Mouse (Mus musculus): Measurements from ENCODE around the gene Nol3. TPM values are rescaled to one million over a fixed set of nuclear protein-coding genes. Genes with fewer than 3 reads are reported as not detected.
A peak's percentile ranks its signal among the peaks of the same experiment; 100 is the strongest.
"Not testable (repeated sequence)": the region's sequence is repeated elsewhere in the genome, so short reads cannot be mapped to it uniquely, and the experiment has no call there.

Nol3 gene
- total RNA-seq, 2 experiments from 2014 or later: 9.9 to 11.0 TPM

DNA sequence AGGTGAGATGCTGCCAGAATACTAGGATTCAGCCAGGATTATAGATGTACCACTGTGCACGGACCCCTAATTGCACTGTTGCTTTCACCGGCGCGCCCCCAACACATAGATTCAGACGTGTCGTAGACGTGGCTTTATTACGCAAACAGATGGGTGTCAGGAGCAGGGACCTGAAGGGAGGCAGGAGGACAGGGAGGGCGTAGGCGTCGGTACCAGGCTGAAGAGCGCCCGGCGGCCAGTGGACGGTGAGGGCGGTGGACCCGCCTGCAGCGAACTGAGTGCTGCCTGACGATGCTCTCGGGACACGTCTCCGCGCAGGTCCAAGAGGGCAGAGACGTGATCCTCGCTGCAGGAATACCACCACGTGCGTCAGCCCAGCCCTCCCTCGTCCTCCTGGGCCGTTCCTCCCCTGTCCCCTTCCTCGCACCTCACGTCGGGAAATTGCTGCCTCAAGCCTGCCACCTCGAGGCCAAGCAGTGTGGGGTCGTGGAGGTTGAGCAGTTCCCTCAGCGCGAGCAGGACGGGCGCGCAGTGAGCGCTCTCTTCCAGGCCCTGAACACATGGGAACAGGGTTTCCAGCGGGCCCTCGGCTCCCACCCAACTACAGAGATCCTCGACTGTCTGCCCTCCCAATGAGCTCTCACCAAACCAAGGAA is 14.0 kb downstream of the Nol3 start, which contains the start of gene 4931428F04Rik:
Gene 4931428F04Rik (minus strand): TSS at position 60 of the 656 bp plus-strand sequence.
- DNase-seq: peak; percentile 62

DNA sequence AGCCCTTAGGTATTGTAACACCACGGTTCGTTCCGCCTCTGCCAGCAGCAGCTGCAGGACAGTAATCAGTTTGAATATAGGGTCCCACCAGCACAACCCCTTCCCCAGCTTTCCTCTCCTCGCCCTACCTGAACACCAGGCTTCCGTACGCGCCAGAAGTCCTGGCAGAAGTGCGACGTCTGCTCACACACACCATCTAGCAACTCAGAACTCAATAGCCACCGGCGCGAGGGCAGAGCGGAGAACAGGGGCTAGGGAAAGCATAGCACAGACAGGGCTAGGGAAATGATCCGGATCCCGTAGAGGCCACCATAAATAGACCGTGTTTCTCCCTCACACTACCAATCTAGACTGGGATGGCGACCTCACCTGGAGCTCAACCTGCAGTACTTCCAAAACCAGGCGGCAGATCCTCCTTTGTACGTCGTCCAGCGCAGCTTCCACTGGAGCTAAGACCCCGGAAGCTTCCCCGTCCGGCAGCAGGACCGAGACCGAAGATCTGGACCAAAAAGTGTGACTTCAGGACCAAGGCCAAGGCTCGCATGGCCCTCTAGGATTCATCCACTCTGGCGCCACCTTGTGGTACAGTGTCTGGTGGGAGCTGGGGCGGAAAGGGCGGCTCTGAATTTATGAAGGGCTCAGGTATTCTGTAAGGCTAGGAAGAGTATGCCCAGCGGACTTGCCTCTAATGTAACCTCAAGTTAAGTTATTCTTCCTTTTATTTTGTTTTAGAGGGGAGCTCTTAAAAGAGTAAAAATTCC is 14.8 kb downstream of the Nol3 start:
- DNase-seq: peak; percentile 97

DNA sequence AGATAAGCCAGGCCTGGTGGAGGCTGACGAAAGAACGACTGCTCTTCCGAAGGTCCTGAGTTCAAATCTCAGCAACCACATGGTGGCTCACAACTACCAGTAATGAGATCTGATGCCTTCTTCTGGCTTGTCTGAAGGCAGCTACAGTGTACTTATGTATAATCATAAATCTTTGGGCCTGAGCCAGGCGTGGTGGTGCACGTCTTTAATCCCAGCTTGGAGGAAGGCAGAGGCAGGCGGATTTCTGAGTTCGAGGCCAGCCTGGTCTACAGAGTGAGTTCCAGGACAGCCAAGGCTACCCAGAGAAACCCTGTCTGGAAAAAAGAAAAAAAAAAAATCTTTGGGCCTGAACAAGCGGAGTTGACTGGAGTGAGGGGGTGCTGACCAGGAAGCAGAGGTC is 15.4 kb downstream of the Nol3 start:
- DNase-seq: not testable (repeated sequence)

DNA sequence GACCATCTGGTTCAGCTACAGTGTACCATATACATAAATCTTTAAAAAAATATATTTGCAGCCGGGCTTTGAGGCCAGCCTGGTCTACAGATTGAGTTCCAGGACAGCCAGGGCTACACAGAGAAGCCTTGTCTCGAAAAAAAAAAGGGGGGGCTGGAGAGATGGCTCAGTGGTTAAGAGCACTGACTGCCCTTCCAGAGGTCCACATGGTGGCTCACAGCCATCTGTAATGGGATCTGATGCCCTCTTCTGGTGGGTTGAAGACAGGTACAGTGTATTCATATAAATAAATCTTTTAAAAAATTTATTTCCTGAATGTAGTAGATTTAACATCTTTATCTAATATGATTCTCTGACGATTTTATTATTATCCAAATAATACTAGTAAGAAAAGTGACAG is 15.9 kb downstream of the Nol3 start:
- not testable (repeated sequence) for DNase-seq

DNA sequence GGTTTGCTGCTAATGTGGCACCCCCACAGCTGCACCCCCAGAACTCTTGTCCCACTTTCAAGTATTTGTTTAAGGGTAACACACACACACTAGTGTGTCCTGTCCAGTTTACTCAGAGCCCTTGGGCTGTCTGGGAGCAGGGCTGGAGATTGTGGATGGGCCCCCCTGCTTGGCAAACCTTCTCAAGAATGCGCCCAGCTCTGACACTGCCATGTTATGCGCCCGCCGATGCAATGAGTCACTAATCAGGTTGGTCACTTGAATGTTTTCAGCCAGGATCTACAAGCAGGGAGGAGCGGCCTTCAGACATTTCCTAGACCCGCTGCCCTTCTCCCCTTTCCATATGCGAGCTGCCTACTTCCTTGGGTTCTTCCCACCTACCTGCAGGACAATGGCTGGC is 16.5 kb downstream of the Nol3 start:
- DNase-seq: no peak

DNA sequence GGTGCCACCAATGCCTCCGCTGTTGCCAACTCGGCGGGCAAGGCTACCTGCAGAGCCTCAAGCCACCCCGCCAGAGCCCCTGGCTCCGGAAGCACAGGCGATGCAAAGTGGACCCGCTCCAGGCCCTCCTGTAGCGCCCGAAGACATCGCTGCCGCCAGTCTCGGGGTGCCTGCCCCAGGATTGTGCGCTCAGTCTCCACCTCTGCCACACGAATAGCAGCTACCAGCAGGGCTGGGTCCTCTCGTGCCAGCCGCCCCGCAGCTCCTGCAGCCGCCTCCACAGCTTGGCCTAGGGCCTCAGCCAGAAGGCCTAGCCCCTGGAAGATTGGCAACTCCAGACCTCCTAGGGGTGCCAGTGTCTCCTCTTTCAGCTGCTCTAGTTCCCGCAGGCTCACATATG is 17.5 kb downstream of the Nol3 start:
- DNase-seq: no peak

DNA sequence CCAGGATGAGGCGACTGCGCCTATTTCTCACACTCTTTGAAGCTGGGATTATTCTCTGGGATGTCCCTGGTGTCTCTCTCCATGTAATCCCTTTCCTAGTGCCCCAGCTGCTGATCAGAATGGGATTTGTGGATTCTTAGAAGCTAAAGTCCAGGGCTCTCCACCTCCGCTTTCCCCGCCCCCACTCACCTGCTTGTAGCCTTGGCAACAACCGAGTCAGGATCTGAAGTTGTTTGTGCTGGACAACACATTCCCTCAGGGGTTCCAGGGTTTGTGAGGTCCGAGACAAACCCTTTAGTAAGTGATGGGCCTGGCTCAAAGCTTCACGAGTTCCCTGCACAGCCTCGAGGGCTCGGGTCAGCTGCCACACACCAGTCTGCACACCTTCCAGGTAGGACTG is 18.8 kb downstream of the Nol3 start:
- no peak for DNase-seq

DNA sequence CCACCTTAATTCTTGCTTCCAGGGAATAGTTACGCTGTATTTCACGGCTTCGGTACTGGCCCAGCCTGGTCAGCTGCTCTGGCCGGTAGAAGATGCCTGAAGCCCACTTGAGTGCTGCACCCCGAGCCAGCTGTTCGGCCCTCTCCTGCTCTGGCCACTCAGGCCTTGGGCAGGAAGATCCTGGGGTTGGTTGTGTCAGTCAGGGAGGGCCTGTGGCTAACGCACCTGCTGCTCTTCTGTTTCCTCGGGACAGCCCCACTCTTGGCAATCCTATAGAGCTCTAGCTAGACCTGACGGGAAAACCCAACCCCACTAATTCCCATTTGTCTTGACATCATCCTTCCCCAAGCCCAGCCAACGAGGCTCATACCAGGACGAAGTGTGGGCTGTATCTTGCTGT is 19.3 kb downstream of the Nol3 start:
- no peak for DNase-seq

DNA sequence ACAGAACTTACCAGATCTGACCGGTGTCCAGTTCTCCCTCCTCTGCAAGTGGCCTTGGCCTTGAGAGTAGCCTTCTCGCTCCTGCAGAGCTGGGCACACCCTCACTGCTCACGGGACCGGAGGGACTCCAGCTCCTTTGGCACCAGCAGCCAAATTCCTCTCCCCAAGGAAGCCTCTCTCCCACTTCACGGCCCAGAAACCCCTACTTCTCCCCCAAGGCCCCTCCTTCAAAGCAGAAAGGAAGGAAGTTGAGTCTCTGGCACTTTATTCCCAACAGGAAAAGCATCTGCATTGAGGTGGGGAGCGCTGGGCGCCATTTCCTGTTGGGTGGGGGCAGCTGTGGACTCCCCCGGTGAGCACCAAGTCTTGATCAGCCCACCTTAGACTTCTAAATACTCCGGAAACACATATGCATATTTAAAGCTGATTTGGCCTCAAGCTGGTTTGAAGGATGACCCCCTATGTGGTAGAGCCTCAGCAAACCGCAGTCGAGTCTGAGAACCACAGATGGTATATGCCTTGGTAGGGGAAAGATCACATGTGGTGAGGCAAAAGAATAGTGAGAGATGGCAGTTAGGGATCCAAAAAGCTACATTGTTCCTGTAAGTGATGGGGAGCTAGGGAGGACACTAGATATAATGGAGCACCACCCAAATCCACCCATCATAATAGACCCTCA is 20.1 kb downstream of the Nol3 start, which contains the start of gene Exoc3l:
Gene Exoc3l (minus strand): TSS at position 207 of the 679 bp plus-strand sequence.
- no peak for DNase-seq

DNA sequence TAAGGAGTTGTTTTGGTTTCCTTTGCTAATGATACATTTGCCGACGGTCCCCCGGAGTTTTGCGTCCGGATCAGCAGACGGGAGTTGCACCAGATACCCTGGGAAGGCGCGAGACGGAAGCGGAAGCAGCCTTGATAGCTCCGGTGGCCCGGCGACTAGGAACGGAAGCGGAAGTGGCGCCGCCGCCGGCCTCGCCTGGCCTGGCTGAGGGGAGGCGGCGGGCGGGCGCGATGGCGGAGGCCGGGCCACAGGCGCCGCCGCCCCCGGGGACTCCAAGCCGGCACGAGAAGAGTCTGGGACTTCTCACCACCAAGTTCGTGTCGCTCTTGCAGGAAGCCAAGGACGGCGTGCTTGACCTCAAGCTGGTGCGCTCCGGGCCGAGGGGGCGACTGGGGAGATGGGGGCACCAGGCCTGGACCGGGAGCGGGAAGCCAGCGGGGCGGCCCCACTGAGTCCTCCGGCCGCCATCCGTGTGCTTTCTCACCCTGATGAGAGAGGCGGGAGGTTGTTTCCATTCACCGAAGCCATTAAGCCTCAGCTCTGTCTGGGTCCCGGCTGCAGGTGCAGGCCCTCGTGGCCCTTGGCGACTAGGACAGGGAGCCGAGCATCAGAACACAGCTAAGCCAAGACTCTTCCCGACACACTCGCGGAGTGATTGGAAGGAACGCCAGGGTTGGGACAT is 21.7 kb downstream of the Nol3 start, which contains the start of gene E2f4:
Gene E2f4 (plus strand): TSS at position 153 of the 682 bp plus-strand sequence.
- peak; percentile 94 for DNase-seq

DNA sequence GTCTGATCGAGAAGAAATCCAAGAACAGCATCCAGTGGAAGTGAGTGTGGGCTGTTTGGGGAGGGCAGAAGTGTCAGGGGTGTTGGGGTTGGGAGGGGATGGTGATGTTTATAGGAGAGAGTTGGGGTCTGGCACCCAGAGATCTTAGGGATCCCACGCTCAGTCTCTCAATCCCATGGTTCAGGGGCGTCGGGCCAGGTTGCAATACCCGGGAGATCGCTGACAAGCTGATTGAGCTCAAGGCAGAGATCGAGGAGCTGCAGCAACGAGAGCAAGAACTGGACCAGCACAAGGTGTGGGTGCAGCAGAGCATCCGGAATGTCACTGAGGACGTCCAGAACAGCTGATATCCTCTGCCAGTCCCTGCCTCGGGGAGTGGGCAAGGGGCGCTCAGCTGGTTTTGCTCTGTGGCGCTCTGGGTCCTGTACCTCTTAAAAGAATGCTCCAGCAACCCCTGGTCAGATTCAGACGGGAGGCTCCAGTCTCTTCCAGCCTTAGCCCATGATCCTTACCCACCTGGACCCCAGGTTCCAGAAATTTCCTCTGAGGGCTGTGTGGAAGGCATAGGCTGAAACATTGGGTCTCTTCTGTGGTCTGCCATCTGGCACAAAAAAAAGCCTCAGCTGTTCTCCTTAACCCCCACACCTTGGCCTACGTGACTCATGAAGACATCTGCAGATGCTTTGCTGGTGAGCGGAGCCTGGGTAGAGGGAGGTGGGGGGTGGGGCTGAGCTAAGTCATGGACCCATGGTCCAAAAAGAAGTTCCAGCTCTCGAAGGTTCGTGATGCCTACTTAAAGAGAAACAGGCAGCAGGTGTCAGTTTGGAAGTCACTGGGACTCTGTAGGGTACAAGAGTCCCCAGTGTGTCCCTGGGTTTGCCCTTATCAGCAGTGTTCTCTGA is 22.7 kb downstream of the Nol3 start:
- no peak for DNase-seq

DNA sequence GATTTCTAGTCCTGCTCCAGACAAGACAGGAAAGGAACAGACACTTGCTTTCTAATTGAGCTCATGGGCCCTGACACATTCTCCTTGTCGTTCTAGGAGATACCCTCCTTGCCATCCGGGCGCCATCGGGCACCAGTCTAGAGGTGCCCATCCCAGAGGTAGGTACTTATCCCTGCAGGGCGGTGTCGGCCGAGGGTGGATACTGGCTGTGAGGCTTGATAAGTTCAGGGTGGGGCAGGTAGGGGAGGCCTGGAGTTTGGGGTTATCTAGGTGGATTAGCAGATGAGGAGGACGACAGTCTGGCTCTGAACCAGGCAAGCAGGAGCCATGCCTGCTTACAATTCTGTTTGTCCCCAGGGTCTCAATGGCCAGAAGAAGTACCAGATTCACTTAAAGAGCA is 24.0 kb downstream of the Nol3 start:
- no peak for DNase-seq

DNA sequence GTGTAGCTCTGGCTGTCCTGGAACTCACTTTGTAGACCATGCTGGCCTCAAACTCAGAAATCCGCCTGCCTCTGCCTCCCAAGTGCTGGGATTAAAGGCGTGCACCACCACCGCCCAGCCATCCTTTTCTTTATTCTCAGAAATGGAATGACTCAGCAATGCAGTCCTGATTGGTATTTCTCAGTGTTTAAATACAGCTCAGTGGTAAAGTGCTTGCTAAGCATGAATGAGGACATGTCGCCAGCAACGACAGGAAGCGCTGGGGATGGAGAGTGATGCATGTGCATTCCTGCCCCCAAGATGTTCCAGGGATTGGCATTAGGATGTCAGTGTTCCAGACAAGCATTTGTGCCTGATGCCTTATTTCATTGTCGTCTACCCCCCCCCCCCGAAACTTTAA is 27.5 kb downstream of the Nol3 start:
- DNase-seq: no peak

DNA sequence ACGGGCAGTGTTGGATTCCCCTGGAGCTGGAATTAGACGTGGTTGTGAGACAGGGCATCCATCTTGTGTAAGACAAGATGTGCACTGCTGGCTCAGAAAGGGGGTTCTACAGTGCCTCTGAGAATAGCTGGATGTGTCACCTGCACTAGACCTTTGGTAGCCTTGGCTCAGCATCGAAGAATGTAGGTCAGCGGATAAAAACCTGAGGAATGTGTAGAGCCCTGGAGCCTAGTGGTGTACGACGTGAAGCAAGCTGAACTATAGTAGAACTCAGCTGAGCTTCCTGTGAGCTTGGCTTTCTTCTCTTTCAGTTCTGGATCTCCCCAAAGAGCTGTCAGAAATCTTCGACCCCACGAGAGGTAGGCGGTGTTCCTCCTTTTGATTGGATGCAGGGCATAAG is 27.9 kb downstream of the Nol3 start:
- DNase-seq: no peak

DNA sequence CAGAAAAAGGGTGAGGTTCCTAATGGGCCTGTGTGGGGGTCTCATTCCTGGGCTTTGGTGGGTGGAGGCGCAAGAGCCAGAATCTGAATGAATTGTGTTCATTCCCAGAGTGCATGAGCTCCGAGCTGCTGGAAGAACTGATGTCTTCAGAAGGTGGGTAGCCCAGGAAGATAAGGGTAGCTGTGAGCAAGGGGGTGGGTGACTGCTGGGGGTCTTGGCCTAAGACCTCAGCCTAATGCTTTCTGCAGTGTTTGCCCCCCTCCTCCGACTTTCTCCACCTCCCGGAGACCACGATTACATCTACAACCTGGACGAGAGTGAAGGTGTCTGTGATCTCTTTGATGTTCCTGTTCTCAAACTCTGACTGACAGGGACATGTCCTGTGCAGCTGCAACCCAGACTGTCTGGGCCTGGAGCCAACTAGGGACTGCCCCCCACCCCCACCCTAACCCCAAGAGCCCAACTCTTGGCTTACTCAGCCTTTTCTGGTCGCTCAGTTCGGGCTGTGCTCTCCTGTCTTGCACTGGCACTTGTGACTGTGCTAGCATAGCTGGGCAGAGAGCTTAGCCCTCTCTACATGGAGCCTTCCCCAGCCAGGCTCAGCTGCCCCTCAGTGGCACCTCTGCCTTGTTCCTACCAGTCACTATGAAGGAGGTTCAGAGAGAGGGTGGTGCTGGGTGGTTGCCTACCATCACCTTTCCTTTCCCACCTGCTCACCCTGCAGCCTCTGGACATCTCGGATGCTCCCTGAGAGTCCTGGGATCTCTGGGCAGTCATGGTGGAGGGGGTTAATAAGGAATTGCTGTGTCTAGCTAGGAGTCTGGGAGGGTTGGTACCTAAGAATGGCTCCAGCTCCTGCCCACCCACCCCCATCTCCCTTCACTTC is 28.6 kb downstream of the Nol3 start:
- peak; percentile 10 for DNase-seq

DNA sequence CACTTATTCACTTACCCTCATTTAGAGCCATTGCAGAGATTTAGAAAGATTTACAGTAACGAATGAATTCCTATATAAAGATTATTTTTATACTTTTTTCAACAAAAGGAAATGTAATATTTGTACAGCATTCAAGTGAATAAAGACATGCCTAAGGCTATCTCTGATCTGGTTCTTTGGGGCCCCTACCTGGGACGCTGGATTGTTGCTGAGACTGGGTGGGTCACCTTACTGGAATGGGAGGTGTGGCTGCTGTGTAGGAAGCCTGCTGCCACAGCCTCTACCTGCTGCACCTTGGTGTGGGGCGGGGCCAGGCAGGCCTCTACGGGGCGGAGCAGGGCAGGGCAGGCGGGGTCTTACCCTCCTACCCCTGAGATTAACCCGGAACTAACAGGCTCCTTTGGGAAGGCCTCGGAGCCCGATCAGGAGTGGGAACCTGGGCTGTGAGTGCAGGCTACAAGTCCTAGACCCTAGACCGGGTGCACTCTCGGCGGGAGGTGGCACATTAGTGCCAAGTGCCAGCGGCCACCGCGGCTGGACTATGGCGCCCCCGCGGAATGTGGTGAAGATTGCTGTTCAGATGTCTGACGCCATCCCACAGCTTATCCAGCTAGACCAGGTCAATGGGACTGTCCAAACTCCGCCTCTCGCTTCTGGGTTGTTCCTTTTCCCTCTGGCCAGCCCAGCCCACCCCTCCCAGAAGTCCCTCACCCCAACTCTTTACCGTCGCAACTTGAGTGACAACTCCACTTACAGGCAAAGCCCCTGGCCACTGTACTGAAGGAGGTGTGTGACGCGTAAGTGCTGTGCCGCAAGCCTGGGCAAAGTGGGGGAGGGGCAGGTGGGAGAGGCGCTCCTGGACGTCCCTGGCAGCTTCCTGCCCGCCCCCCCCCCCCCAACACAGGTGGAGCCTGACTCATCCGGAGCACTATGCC is 29.5 kb downstream of the Nol3 start, which contains the start of gene Elmo3:
Gene Elmo3 (plus strand): TSS at position 391 of the 935 bp plus-strand sequence.
- peak; percentile 70 for DNase-seq

DNA sequence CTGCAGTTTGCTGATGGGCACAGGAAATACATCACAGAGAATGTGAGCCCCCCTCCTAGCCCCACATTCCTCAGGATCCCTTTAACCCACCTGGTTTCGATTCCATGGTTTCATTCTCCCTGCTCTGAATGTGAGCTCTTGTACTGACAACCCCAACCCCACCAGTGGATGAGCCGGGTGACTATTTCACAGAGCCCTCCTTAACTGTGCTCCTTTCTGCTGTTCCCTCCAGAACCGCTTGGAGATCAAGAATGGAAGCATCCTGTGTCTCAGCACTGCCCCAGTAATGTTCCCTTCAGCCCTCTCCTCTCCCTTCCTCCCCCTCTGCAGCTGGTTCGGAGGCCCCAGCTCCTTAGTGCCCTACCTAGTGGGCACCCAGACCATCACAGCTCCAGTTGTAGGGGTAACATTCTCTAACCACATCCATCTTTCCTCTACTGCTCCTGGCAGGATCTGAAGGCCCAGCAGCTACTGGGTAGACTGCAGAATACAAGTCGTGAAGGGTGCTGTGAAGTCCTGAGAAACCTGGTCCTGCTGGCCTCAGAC is 30.3 kb downstream of the Nol3 start:
- DNase-seq: peak; percentile 14

DNA sequence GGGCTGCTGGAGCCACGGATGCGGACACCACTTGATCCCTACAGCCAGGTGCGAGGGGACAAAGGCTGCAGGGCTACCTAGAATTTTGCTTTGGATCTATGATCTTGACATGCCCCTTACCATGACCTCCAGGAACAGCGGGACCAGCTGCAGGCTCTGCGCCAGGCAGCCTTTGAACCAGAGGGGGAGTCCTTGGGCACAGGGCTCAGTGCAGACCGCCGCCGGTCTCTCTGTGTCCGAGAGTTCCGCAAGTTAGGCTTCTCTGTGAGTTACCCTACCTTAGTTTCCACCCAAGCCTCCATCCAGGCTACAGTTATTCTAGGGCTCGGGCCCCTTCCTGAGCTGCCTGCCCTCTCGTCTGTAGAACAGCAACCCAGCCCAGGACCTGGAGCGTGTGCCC is 31.7 kb downstream of the Nol3 start:
- DNase-seq: no peak

DNA sequence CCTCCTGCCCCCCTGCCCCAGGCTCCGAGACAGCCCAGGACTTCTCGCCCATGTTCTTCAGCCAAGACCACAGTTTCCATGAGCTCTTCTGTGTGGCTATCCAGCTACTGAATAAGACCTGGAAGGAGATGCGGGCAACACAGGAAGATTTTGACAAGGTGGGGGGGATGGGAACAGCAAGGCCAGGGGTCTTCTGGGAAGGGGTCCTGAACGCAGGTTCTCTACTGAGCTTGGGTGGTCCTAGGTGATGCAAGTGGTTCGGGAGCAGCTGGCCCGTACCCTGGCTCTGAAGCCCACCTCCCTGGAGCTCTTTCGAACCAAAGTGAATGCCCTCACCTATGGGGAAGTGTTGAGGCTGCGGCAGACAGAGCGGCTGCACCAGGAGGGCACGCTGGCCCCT is 32.5 kb downstream of the Nol3 start:
- DNase-seq: no peak

All from heart, postnatal 4 days (tissue).